Mouse (Mus musculus): ENCODE results near the gene Calm2.

GRCm38 (mm10) chr17:87439441-87439840 lies 7.3 kb downstream of the Calm2 start:
- no peak for TF ChIP-seq CTCF (IDR thresholded peaks at IDR 0.05 in 2 of 3, conservative IDR thresholded peaks at IDR 0.05 in 1 of 3; ENCODE audit: control insufficient read depth in 1 of 3, insufficient read depth in 1 of 3, low read depth in 2 of 3, low read length in 3 of 3, poor library complexity in 1 of 3, severe bottlenecking in 1 of 3)
- no peak for TF ChIP-seq CHD1 (IDR thresholded peaks at IDR 0.05; ENCODE audit: low read depth, low read length)
- no peak for TF ChIP-seq MXI1 (IDR thresholded peaks at IDR 0.05; ENCODE audit: low read depth, low read length)
- no peak for TF ChIP-seq MAX (IDR thresholded peaks at IDR 0.05; ENCODE audit: low read length)
- TF ChIP-seq GATA1 (IDR thresholded peaks at IDR 0.05; ENCODE audit: low read depth, low read length): no peak
- TF ChIP-seq POLR2AphosphoS2 (IDR thresholded peaks at IDR 0.05; ENCODE audit: low read length): no peak
- no peak for TF ChIP-seq ZNF384 (IDR thresholded peaks at IDR 0.05; ENCODE audit: low read depth, low read length)
- no peak for TF ChIP-seq TBP (IDR thresholded peaks at IDR 0.05; ENCODE audit: low read depth, low read length)
- TF ChIP-seq KAT2A (conservative IDR thresholded peaks at IDR 0.05; ENCODE audit: low read depth, low read length): no peak

Data from MEL (cell line).